In the genomic region with DNA sequence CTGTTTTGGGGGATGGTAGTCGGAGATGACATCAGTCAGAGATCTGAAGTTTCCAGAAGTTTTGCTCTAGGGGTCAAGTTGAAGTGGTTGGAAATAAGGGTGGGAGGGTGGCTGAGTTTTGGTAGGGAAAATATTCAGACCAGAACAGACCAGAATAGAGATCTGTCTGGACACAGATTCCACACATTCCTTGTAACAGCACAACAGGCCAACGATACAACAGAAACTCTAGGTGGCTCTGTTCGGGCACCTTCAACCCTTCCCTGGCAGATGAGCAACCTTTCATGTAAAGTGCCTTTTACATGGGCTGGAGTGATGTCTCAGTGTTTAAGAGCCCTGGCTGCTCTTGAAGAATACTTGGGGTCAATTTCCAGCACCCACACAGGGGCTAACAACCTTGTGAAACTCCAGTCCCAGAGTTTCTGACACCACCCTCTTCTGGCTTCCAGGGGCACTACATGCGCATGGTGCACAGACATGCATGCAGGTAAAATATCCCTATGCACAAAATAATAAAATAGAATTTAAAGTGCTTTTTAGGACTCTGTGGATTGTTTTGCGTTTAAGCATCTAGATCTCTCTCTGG, we compare ENCODE assay signal across 14 mouse cellular contexts. TPM values are rescaled to one million over a fixed set of nuclear protein-coding genes. Genes with fewer than 3 reads are reported as not detected.
DNase-seq lines count a peak whose midpoint lies in the region; ATAC-seq and TF ChIP-seq lines count a peak whose summit lies in the region.
"Had no signal": no experiment of that assay in that cellular context is flagged by ENCODE, and none has a peak within 500 bp of the region (broad histone marks: within the 10 kb centered on the region; RNA-seq: fewer than 3 reads in every experiment).

No protein-coding gene starts in this region.

- peak; percentile 64 for DNase-seq in heart, adult 11 months
- DNase-seq in heart, adult 18-20 months, result no peak
- DNase-seq in kidney, postnatal 14 days, result peak; percentile 18
- no peak for DNase-seq in kidney, postnatal 25 days
- no peak for DNase-seq in MEL (ENCODE audit: low read depth, low spot score)
- DNase-seq in lung, postnatal 0 days (ENCODE audit: low spot score), result no peak
- no peak for DNase-seq in adrenal gland, adult 18-20 months (ENCODE audit: low spot score in 2 of 2)
- no peak for DNase-seq in forebrain, embryonic 11.5 days (ENCODE audit: low spot score)
- DNase-seq: adrenal gland, adult 8-10 months; cerebellum, postnatal 36 days; heart, postnatal 4 days; thymus, adult 18-20 months had no signal

- no peak for TF ChIP-seq POLR2A in MEL (IDR thresholded peaks at IDR 0.05; ENCODE audit: control insufficient read depth in 1 of 2, insufficient read depth in 1 of 2, low read depth in 1 of 2, low read length in 2 of 2, poor library complexity in 1 of 2)

- no peak for TF ChIP-seq EP300 in MEL (IDR thresholded peaks at IDR 0.05; ENCODE audit: low read depth in 1 of 2, low read length in 2 of 2)
- TF ChIP-seq EP300 in lung, postnatal 0 days (IDR thresholded peaks at IDR 0.05), result no peak

- no peaks in the 10 kb centered on the region for H3K79me2 ChIP-seq in MEL (ENCODE audit: control insufficient read depth, insufficient read depth, low read length, poor library complexity)

- no peaks in the 10 kb centered on the region; a peak in 1 of 4 replicates for H3K27me3 ChIP-seq in MEL (ENCODE audit: control insufficient read depth in 1 of 2, insufficient read depth in 2 of 2, low read length in 2 of 2)
- no peaks in the 10 kb centered on the region for H3K27me3 ChIP-seq in lung, postnatal 0 days (replicated peaks; ENCODE audit: insufficient read depth, low read length)
- H3K27me3 ChIP-seq in forebrain, embryonic 11.5 days (ENCODE audit: control insufficient read depth, insufficient read depth, low read length), result no peaks in the 10 kb centered on the region
- H3K27me3 ChIP-seq: limb, embryonic 12.5 days had no signal

- no peaks in the 10 kb centered on the region for H3K4me1 ChIP-seq in MEL (ENCODE audit: control insufficient read depth in 1 of 2, insufficient read depth in 2 of 2, low read length in 2 of 2)
- no peaks in the 10 kb centered on the region for H3K4me1 ChIP-seq in lung, postnatal 0 days (ENCODE audit: insufficient read depth, low read depth, low read length)
- H3K4me1 ChIP-seq in forebrain, embryonic 11.5 days (replicated peaks; ENCODE audit: control insufficient read depth, insufficient read depth, low read length), result no peaks in the 10 kb centered on the region

- H3K9me3 ChIP-seq in MEL (replicated peaks; ENCODE audit: insufficient read depth, low read length), result no peaks in the 10 kb centered on the region
- H3K9me3 ChIP-seq in lung, postnatal 0 days (ENCODE audit: low read length), result no peaks in the 10 kb centered on the region
- H3K9me3 ChIP-seq in forebrain, embryonic 11.5 days (ENCODE audit: control insufficient read depth, low read length), result no peaks in the 10 kb centered on the region
- H3K9me3 ChIP-seq: limb, embryonic 12.5 days had no signal

- H3K4me3 ChIP-seq in MEL (ENCODE audit: control insufficient read depth in 1 of 2, insufficient read depth in 1 of 2, low read depth in 2 of 2, low read length in 2 of 2), result no peak overlapping the region
- no peak overlapping the region for H3K4me3 ChIP-seq in lung, postnatal 0 days (ENCODE audit: low read depth, low read length)
- no peak overlapping the region for H3K4me3 ChIP-seq in forebrain, embryonic 11.5 days (ENCODE audit: low read depth, low read length)
- H3K4me3 ChIP-seq: limb, embryonic 12.5 days had no signal

- no peak overlapping the region for H3K4me2 ChIP-seq in lung, postnatal 0 days (replicated peaks; ENCODE audit: low read depth, low read length)
- H3K4me2 ChIP-seq in forebrain, embryonic 11.5 days (ENCODE audit: low read depth, low read length, severe bottlenecking), result no peak overlapping the region
- H3K4me2 ChIP-seq: limb, embryonic 12.5 days had no signal

- H3K27ac ChIP-seq in MEL (ENCODE audit: control insufficient read depth, low read depth, low read length), result no peak overlapping the region
- H3K27ac ChIP-seq in lung, postnatal 0 days (ENCODE audit: low read length), result no peak overlapping the region; the same call in 1 of the 2 replicates
- H3K27ac ChIP-seq in forebrain, embryonic 11.5 days (ENCODE audit: low read depth, low read length), result no peak overlapping the region
- H3K27ac ChIP-seq: limb, embryonic 12.5 days; macrophage had no signal

- no peak overlapping the region for H3K9ac ChIP-seq in MEL (ENCODE audit: control insufficient read depth, low read depth, low read length, poor library complexity, severe bottlenecking)
- H3K9ac ChIP-seq in lung, postnatal 0 days (replicated peaks; ENCODE audit: low read depth), result no peak overlapping the region
- H3K9ac ChIP-seq in forebrain, embryonic 11.5 days (ENCODE audit: low read length), result no peak overlapping the region
- H3K9ac ChIP-seq: limb, embryonic 12.5 days had no signal

- H3K36me3 ChIP-seq in MEL (ENCODE audit: control insufficient read depth in 1 of 2, insufficient read depth in 2 of 2, low read length in 2 of 2), result no peaks in the 10 kb centered on the region
- H3K36me3 ChIP-seq in lung, postnatal 0 days (ENCODE audit: insufficient read depth, low read length), result no peaks in the 10 kb centered on the region
- H3K36me3 ChIP-seq in forebrain, embryonic 11.5 days (ENCODE audit: control insufficient read depth, insufficient read depth, low read length), result no peaks in the 10 kb centered on the region
- H3K36me3 ChIP-seq: limb, embryonic 12.5 days had no signal

- TF ChIP-seq CTCF in MEL (IDR thresholded peaks at IDR 0.05 in 2 of 3, conservative IDR thresholded peaks at IDR 0.05 in 1 of 3; ENCODE audit: control insufficient read depth in 1 of 3, insufficient read depth in 1 of 3, low read depth in 2 of 3, low read length in 3 of 3, poor library complexity in 1 of 3, severe bottlenecking in 1 of 3), result peak in 2 of 3 experiments; percentile 15 to 21; a peak in 2 of 6 replicates
- peak; percentile 53 for TF ChIP-seq CTCF in lung, postnatal 0 days (IDR thresholded peaks at IDR 0.05)

- no peak for ATAC-seq in lung, postnatal 0 days
- no peak for ATAC-seq in forebrain, embryonic 11.5 days (replicated peaks; ENCODE audit: low FRiP score)

- no peak for TF ChIP-seq RAD21 in MEL (IDR thresholded peaks at IDR 0.05; ENCODE audit: low read depth, low read length)

- WGBS in lung, postnatal 0 days, result 74% methylated on average over 5 of the region's 5 CpGs
- 85% methylated on average over 5 of the region's 5 CpGs for WGBS in forebrain, embryonic 11.5 days

TF ChIP-seq in MEL, 35 proteins besides CTCF, POLR2A, EP300 and RAD21:
- TF ChIP-seq ZKSCAN1 (IDR thresholded peaks at IDR 0.05; ENCODE audit: low read depth, low read length), result no peak
- no peak for TF ChIP-seq CHD2 (IDR thresholded peaks at IDR 0.05; ENCODE audit: low read length)
- TF ChIP-seq USF1 (IDR thresholded peaks at IDR 0.05; ENCODE audit: low read depth, low read length), result no peak
- TF ChIP-seq SMC3 (IDR thresholded peaks at IDR 0.05; ENCODE audit: low read depth, low read length), result peak; percentile 30; the same call in 1 of the 2 replicates
- no peak for TF ChIP-seq GATA1 (IDR thresholded peaks at IDR 0.05; ENCODE audit: low read depth, low read length)
- no peak for TF ChIP-seq SIN3A (IDR thresholded peaks at IDR 0.05; ENCODE audit: low read length)
- no peak for TF ChIP-seq BHLHE40 (IDR thresholded peaks at IDR 0.05; ENCODE audit: borderline replicate concordance, low read depth, low read length)

RNA-seq across cellular contexts. Expression of gene Asb13, which starts 33.5 kb away (rescaled TPM):
- total RNA-seq in heart, adult 18-20 months (2021), result 1 to 10 TPM; 7.0 to 9.7 TPM
- total RNA-seq in MEL (2012; rRNA removed), result 1.7 and 2.6 TPM in 2 replicates
- 1 to 10 TPM in 1 of 2 experiments, not detected in 1; 6.0 TPM for polyA plus RNA-seq in MEL (2012; ENCODE audit: insufficient read depth in 1 of 2, insufficient read length in 2 of 2, low read depth in 1 of 2, low replicate concordance in 2 of 2, missing spikeins in 1 of 2)
- 6.4 and 7.1 TPM in 2 replicates for polyA plus RNA-seq in lung, postnatal 0 days (2015; fragmentation: Nextera tagmentation; extraction: Ambion mirVana)
- 10 to 100 TPM; 12.5 to 15.6 TPM for total RNA-seq in adrenal gland, adult 18-20 months (2021)
- 12.1 and 15.0 TPM in 2 replicates for polyA plus RNA-seq in forebrain, embryonic 11.5 days (2014; fragmentation: Nextera tagmentation; extraction: Ambion mirVana)

RNA-seq across cellular contexts. Expression of gene Fam208b, which starts 56.5 kb away (rescaled TPM):
- 10 to 100 TPM; 10.7 to 11.6 TPM for total RNA-seq in heart, adult 18-20 months (2021)
- total RNA-seq in MEL (2012; rRNA removed), result 18.8 and 23.5 TPM in 2 replicates
- polyA plus RNA-seq in MEL (2012; ENCODE audit: insufficient read depth in 1 of 2, insufficient read length in 2 of 2, low read depth in 1 of 2, low replicate concordance in 2 of 2, missing spikeins in 1 of 2), result 100 to 1,000 TPM in 1 of 2 experiments, 10 to 100 TPM in 1; 28.3 to 183 TPM
- polyA plus RNA-seq in lung, postnatal 0 days (2015; fragmentation: Nextera tagmentation; extraction: Ambion mirVana), result 5.9 and 6.3 TPM in 2 replicates
- total RNA-seq in adrenal gland, adult 18-20 months (2021), result 10 to 100 TPM; 17.4 to 19.9 TPM
- polyA plus RNA-seq in forebrain, embryonic 11.5 days (2014; fragmentation: Nextera tagmentation; extraction: Ambion mirVana), result 25.5 and 30.3 TPM in 2 replicates

Comparison
In these comparisons a context has a peak if more than half of its experiments do, and no peak if none do; other contexts are left out.
1. DNase-seq: peak in heart, adult 11 months (single experiment) and kidney, postnatal 14 days (single experiment); none in heart, adult 18-20 months (0 of 2), kidney, postnatal 25 days (0 of 2), MEL (single experiment), lung, postnatal 0 days (single experiment), adrenal gland, adult 18-20 months (0 of 2) and forebrain, embryonic 11.5 days (single experiment).